Mouse (Mus musculus): Measurements from ENCODE around the gene Dpf3. TPM values are rescaled to one million over a fixed set of nuclear protein-coding genes. Genes with fewer than 3 reads are reported as not detected.

The Dpf3 gene
- total RNA-seq, 4 experiments from 2014 or later = 6.9 to 14.2 (median 9.4) TPM

DNA sequence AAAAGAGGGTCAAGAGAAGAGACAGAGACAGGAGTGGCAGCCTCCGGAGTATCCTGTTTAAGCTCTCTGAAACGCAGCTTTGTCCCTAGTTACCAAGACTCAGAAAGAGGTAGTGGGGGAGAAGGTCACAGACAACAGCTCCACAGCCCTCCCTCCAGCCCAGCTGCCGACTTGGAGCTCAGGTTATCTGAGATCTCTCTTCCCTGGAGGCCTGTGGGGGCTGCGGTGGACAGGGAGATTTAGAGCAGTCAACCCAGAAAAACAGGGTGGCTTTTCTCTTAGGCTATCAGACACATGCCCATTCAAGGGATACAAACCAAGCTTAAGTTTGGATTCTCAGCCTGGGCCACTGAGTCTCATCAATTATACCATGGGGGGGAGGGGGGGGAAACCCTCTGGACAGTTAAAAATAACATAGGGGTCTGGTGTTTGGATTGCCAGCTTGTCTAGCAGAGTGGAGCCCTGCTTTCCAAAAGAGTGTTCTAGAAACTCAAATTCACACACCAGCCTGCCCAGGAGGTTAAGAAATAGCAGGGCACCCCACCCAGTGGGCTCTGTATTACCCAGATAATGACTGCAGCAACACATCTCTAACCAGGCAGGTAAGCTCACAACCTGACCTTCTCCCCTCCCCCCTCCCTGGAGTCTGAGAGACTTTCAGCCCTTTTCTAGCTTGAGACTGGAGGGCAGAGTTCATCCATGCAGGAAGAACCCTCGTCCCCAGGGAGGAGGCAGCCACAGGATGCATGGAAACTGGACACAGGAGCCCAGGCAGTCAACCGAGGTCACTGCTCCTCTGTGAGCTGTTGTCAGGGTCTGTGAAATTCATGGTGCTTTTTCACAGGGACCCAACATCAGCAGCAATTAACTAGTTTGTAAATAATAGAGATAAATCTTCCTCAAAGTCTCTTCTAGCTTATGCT is 20.7 kb downstream of the Dpf3 start:
- no peak for DNase-seq

DNA sequence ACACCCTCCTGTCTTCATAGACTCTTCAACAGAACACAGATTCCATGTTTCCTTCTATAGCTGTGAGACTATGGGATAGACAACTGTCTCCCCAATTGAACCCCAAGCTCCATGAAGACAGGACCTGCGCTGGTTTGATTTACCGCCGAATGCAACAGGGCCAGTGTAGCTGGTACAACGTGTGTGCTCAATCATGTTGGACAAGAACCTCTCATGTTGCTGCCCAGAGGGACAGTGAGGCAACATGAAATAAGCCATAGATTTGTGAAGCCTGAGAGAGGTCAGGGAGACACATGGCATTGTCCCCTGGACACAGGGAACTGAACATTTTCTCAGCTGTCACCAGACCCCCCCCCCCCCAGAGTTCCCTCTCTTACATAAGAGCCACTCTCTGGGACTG is 21.5 kb downstream of the Dpf3 start:
- DNase-seq = no peak

DNA sequence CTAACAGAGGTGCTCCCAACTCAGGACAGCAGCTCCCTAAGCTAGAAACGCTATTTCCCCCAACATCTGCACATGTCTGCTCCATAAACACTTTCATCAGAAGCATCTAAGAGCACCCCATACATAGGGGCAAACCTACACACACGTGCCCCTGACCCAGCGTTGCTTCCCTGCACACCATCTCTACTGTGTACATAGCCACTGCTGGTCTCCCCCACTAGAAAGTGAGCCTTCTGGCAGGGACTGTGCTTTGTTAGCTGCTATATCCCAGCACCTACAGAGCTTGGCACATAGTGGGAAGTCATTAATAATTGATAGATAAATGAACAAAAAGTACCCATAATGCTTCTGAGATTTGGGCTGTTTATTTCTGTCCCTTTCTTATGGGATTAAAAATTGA is 27.2 kb downstream of the Dpf3 start:
- DNase-seq = no peak

DNA sequence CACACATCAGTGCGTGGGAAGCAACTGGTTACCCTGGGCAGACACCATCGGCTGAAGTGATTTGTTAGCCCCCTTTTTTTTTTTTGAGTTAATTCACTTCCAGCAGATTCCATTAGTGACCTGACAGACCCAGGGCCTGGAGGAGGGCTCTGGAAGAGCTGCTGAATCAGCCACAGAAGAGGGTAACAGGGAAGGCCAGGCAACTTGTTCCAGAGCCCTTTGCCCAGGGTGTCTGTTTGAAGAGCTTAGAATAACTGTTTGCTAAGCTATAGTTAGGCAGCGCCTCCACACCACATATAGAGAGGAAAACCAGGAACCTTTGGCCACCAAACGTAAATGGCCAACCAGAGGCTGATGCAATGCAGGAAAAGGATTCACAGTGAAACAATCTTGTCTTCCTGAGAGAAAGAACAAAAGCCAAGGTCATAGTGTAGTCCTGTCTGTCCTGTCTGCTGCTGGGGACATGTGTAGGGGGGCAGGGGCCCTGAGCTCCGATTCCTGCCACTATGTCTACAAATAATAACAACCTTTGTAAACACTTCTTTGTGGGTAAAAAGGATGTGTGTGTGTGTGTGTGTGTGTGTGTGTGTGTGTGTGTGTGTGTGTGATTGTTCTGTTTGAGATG is 32.7 kb downstream of the Dpf3 start:
- DNase-seq = no peak

DNA sequence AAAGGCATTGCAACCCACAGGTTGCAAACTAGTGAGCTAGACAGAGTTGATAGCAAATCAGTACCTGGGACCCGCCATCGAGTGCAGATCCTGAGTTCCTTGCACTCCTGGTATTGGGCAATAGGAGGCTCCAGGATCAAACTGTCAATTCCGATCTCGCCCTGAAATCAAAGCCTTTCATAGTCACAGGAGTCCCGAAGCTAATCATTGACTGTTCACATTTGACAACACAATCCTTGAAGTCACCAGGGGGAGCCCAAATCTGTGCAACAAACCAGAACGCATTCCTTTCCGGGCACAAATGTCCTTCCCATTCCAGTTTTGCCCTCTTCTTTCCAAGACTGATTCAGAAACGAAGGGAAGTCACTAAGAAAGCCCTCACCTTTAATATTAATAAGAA is 35.7 kb downstream of the Dpf3 start:
- no peak for DNase-seq

DNA sequence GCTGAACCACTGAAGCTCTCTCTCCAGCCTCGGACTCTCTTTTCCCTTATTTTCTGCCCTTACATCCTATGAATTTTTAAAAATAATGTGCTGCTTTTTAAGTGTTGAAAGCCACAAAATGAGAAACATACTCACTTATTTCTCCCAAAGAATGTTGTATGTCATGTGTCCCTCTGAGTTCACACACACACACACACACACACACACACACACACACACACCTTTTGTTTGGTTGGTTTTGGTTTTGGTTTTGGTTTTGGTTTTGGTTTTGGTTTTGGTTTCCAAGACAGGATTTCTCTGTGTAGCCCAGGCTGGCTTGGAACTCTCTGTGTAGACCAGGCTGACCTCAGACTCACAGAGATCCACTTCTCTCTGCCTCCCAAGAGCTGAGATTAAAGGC is 37.0 kb downstream of the Dpf3 start:
- no peak for DNase-seq

DNA sequence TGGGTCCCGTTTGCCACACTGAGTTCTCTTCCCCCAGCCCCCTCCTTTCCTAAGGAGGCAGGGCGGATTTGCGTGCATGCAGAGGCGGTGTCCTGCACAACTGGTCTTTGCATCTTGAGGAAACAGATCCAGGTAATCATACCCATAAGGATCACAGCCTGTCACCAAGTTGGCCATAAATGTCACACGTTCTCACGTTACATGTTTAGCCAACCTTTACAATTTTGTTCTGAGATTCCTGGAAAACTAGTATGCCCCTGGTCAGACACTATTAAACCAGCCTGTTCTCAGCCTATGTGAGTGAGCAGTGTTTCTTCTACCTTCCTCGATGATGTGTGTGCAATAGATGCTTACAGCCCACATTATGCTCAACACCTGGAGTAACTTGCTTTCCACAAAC is 38.3 kb downstream of the Dpf3 start:
- no peak for DNase-seq

DNA sequence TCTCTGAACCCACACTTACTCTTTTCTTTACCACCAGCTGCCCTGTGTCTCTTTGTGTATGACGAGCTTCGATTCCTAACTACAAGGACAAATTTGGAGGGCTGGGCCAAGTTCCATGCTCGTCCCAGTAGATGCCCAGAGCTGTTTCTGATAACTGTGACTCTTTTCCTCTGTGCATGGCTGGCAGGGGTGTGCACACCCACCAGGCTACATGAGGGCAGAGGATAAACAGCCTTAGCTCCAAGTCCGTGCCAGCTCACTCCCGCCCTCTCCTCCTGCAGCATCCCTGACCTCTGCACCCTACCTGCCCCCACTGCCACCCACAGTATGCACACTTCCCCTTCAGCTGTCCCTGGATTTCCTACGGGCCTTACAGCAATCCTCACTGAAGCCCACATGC is 41.9 kb downstream of the Dpf3 start:
- no peak for DNase-seq

DNA sequence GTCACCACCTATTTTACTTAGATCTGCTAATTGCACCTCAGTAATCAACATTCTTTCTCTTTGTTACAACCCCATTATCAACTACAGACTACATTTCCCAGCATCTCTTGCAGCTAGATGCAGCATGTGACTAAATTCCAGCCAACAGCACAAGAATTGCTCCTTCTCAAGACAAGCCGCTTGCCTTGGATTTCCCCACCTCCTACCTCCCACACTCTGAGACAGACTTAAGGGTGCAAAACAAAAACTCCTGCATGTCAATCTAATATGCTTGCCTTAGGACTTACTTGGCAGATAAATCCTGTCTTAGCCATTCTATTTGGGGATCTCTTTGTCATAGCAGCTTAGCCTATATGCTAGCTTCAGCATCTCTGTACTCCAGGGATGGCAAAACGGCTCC is 43.1 kb downstream of the Dpf3 start:
- DNase-seq = no peak

DNA sequence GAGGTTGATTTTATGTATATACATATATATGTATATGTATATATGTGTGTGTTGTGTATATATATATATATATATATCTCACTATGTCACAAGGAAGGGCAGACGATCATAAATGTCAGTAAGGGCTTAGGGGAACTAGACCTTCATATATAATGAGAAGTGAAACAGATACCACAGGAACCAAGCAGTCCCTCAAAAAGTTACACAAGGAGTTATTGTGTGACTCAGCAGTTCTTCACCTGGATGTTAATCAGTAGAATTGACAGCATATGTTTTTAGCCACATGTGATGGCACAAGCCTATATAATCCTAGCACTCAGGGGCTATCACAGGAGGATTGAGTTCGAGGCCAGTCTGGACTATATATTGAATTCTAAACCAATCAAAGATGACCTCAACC is 49.5 kb downstream of the Dpf3 start:
- DNase-seq = no peak

DNA sequence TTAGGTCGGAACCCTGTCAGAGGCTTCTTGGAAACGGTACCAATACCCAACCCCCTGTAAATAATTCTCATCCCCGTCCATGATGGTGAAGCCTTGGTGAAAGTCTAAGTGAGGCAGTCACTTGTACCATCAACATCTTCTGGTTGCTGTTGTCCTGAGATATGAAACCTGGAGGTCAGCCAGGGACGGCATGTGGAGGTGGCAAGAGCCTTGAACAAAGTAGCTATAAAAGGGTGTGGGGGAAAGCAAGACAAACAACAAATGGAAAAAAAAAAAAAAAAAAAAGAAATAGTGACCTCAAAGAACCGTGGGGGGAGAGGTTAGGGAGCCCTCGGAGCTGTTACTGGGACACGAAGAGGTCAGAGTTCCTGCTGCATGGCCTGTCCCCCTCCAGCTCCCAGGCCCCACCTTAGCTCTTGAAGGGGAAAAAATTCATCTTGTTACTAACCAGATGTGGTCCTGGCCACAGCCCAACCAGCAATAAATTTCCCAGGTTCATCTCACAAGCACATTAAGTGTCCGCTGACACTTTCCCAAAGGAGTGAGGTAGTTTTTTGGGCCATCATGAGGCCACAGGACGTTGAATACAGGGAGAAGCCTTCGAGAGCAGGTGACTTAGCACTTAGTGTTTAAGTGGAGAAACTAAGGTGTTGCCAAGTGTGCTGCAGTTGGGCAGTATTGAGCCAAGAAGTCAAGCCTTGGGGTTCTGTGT is 53.4 kb downstream of the Dpf3 start:
- no peak for DNase-seq

DNA sequence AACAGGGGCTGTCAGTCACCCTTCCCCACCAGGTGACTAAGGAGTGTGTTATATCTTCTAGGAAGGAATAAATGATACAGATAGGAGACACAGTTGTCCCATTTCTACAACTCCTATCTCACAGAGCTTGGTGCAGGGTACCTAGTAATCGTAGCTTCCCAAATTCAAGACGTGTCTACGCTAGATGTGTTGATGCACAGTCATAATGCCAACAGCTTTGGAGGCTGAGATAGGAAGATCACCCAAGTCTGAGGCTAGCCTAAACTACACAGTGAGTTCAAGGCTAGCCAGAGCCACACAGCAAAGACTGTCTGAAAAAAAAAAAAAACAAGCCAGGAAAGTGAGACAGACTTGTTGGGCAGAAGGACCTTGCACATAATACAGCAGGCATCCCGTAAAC is 54.1 kb downstream of the Dpf3 start:
- no peak for DNase-seq

DNA sequence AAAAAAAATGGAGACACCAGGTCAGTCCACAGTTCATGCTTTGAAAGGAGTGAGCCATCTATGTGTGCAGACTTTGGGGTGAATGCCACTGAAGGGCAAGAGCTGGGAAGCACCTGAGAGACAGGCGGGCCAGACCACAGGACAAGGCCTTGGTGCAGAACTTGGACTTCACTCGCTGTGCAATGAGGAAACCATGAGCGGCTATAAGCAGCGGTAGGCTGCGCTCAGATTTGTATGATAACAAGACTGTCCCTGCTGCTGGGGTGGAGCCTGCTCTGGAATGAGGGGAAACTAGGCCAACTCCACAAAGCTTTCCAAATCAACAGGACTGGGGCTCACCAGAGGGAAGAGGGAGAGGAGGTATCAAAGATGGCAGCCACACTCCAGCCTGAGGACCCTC is 57.3 kb downstream of the Dpf3 start:
- no peak for DNase-seq

DNA sequence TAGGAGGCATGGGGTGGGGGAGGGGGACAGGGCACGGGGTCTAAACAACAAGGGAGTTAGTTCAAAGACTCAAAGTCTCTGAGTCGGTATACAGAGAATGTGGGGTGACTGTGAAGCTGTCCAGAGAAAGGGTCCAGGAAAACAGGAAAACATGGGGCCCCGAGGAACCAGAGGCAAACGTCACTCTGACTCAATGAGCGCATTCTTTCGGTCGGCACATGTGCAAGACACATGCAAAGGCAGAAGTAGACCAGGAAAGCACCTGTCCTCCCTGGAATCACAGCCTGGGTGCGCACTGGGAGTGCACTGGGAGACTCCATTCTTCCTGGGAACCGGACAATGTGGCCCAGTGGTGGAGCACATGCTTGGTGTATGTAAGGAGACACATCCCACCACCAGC is 59.5 kb downstream of the Dpf3 start:
- DNase-seq = no peak

DNA sequence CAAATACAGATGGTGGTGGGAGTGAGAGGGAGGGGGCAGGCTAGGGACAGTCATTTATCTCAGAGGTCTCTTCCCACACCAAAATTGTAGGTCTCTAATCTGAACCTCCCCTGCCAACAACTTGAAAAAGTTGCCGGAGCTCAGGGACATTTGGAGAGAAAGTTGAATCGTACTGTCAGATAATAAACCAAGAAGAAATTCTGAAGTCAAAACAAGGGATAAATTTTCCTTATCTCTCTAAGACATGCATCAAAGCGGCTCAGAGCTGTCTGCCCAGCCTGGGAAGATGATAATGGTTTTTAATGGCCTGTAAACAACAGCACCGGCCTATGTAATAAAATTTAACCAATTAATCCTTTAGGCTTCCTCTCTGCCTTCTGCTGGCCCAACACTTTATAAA is 59.9 kb downstream of the Dpf3 start:
- no peak for DNase-seq

DNA sequence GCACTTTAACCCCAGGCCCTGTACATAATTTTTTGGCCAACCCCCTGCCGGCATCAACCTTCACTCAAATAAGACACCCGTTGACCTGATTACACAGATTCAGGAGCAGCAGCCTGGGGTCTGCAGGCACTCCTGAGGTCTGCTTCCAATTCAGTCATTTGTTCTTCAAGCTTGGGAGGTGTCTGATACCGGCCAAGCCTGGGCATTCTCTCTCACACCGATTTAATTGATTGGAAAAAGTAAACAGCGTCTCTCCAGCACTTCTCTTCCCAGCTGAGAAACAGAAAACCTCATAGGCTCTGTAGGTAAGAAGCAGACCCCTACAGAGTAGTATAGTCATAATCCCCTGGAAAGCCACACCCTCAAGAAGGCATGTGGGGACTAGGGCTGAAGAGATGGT is 61.2 kb downstream of the Dpf3 start:
- no peak for DNase-seq

DNA sequence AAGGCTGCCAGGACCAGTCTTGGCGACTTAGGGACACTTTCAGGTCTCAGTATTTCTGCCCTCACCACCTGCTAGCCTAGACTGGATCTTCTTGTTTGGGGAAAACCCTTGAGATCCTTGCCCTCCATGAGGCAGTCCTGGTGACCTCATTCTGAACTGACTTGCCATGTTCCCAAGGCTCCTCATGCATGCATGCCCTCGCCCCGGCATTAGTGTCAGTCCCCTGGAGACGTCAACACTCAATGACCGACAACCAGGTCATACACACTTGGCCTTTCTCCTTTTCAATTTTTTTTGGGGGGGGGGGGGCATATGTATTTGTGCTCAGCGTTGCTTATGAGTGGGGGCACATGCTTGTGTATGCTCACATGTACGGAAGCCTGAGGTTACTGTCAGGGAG is 61.8 kb downstream of the Dpf3 start:
- no peak for DNase-seq

DNA sequence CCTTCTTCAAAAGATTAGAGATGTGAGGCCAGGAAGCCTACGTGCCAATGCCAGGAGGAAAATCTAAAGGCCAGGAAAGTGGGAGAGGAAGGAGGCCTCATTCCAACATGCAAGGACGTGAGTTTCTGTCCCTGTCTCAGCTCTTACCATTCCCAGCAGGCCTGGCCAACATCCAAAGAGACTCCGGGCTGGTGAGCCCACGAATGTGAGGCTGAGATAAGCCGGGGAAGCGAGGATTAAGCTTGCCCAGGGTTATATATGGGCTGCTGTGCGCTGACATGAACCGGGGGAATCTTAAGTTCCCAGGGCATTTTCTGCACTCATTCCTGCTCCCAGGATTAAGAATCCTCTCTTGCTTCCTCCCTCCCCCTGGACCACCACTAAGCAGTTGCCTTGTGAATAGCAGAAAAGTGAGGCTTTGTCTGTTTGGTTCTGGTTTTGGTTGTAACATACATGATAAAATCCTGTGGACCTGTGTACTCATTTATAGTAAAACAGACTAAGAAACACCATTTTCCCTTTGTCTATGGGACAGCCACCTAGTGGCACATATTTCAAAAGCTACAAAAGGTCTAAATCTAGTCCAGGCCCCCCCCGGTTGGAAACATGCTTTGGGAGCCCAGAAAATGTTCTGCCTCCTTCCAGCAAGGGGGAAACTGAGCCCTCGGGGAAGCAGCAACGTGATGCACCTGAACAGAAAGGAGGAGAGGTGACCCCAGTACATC is 62.6 kb downstream of the Dpf3 start:
- DNase-seq = peak; percentile 47

DNA sequence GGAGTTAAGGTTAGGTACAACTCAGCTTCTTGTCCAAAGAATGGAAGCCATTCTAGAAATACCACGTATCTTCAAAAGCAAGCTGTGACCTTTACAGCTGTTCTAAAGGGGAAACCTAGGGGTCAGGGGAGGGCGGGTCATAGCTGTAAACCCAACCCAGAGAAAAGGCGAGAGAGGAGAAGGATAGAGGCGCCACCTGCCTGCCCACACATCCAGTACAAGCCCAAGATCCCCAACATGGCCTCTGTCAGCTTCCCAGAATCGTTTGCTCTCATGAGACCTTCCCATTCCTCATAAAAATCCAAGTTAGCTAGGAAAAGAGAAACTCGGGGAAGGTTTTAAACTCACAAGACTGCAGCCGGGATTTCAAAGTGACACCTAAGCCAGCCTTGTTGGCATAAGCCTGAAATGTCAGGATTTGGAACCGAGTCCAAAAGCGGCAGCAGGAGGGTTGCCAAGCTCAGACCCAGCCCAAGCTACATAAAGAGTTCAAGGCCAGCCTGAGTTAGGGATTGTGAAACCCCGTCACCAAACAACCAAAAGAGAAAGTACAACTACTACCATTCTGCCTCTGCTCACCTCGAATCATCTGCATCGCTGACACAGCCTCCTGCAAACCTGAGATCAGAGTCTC is 63.3 kb downstream of the Dpf3 start:
- peak; percentile 78 for DNase-seq

DNA sequence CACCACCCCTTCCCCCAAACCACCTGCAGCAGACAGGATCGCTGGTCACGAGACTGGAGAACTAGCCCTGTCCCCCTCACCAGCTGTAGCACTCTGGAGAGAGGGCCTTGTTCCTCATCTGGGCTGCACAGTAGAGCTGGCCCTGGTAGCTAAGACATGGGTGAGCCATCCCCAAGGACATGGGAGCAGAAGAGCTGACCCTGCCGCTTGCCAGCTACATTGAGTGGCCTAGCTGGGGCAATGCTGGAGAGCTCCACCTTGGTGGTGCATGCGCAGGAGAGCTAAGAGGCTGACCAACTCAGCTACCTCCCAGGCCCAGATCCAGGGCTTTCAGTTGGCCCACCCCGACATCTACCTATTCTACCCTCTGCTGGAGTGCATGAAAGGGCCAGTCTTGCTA is 67.2 kb downstream of the Dpf3 start:
- peak; percentile 71 for DNase-seq

DNA sequence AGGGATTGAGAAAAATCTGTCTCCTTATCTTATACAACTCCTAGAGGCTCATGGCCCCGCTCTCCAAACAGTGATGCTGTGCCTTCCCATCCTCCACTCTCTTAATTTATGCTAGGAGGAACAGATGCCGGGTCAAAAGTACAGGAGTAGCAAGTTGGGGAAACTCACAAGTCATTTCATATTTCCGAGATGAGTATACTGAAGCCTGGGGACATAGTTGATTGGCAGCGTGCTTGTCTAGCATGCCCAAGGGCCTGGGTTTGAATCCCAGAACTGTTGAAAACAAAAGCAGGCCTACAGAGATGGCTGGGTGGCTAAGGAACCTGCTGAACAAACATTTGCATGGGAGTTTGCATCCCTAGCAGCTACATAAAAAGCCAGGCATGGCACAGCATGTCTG is 72.3 kb downstream of the Dpf3 start:
- no peak for DNase-seq

DNA sequence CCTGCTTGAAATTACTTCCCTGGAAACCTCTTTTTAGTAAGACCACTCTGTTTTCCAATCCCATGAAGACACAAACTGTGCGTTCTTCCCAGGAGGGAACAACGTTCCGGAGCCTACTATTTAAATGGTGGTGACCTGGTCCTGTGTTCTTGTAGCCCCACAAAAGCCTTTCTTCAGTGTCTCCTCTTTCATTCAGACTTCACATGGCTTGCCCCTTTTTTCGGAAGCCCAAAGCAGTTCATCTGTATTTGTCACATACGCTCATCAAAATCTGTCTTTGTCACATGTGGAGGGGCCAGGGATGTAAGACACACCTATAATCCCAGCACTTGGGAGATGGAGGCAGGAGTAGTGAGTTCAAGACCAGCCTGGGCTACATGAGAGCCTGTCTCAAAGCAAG is 73.8 kb downstream of the Dpf3 start:
- no peak for DNase-seq
